Mouse (Mus musculus) liver, embryonic 13.5 days (tissue): ENCODE measurements around the gene Gm44579. TPM values are rescaled to one million over a fixed set of nuclear protein-coding genes. Genes with fewer than 3 reads are reported as not detected.
A peak's percentile ranks its signal among the peaks of the same experiment; 100 is the strongest.

Source experiments
- ATAC-seq: fragments of 200-750 bp; cut with Nextera tagmentation; 2 replicates; pipeline ENCODE4 v1.8.0; 2017; ENCODE audit warnings: low read depth, mild to moderate bottlenecking, moderate number of reproducible peaks, moderate library complexity
- DNase-seq: peaks from one replicate; pipeline ENCODE4 v3.0.0; 2022
- H3K27ac ChIP-seq: fragments of 300-500 bp; sonication (generic); 2 replicates; pipeline ENCODE4 v1.5.1; 2015; ENCODE audit warnings: moderate library complexity, mild to moderate bottlenecking, inconsistent platforms
- H3K27me3 ChIP-seq: fragments of 300-500 bp; sonication (generic); 2 replicates; pipeline ENCODE4 v1.6.1; 2015; ENCODE audit warnings: mild to moderate bottlenecking, inconsistent platforms
- H3K36me3 ChIP-seq: fragments of 300-500 bp; sonication (generic); 2 replicates; pipeline ENCODE4 v1.6.1; 2015; ENCODE audit warnings: mild to moderate bottlenecking, inconsistent platforms
- H3K4me1 ChIP-seq: fragments of 300-500 bp; sonication (generic); replicated peaks from 2 replicates; pipeline ENCODE4 v1.6.1; 2015; ENCODE audit warnings: inconsistent platforms
- H3K4me2 ChIP-seq: fragments of 300-500 bp; sonication (generic); 2 replicates; pipeline ENCODE4 v1.6.1; 2015; ENCODE audit warnings: inconsistent platforms, mild to moderate bottlenecking, moderate library complexity
- H3K4me3 ChIP-seq: fragments of 300-500 bp; sonication (generic); replicated peaks from 2 replicates; pipeline ENCODE4 v1.5.1; 2015; ENCODE audit warnings: mild to moderate bottlenecking, inconsistent platforms
- H3K9ac ChIP-seq: fragments of 300-500 bp; sonication (generic); 2 replicates; pipeline ENCODE4 v1.6.1; 2015; ENCODE audit warnings: mild to moderate bottlenecking, inconsistent platforms
- H3K9me3 ChIP-seq: fragments of 300-500 bp; sonication (generic); replicated peaks from 2 replicates; pipeline ENCODE4 v1.6.1; 2016; ENCODE audit warnings: inconsistent platforms
- WGBS: fragments of 180-500 bp; shearing (Covaris S2); methylation state at CpG from one replicate; pipeline ENCODE4 v1.1.7; 2015; ENCODE audit not compliant: insufficient replicate concordance; 5-methylcytosine and 5-hydroxymethylcytosine counted together
- polyA plus RNA-seq: library from polyadenylated mRNA; unstranded; fragments of >200 nt; fragmentation: Nextera tagmentation; extraction: Ambion mirVana; gene quantifications from 2 replicates; pipeline ENCODE4 v1.2.1, GENCODE M21; 2015

The Gm44579 gene
- polyA plus RNA-seq, 1 experiment from 2014 or later, result not detected

- H3K27me3 ChIP-seq, result peaks cover 88% of the 10 kb centered on the region
- no peak for ATAC-seq
- no peak for DNase-seq
- no peak overlapping the region for H3K27ac ChIP-seq
- H3K4me1 ChIP-seq, result peaks cover 9% of the 10 kb centered on the region
- no peak overlapping the region for H3K9ac ChIP-seq
- no peaks in the 10 kb centered on the region for H3K36me3 ChIP-seq
- peak overlapping the region; percentile 24 for H3K4me2 ChIP-seq
- 4% methylated on average over 69 of the region's 69 CpGs for WGBS
- H3K4me3 ChIP-seq, result peak overlapping the region; percentile 29
- no peaks in the 10 kb centered on the region for H3K9me3 ChIP-seq
Observed at GRCm38 (mm10) chr15:98167645-98168621, 52.8 kb downstream of the Gm44579 start.

DNA sequence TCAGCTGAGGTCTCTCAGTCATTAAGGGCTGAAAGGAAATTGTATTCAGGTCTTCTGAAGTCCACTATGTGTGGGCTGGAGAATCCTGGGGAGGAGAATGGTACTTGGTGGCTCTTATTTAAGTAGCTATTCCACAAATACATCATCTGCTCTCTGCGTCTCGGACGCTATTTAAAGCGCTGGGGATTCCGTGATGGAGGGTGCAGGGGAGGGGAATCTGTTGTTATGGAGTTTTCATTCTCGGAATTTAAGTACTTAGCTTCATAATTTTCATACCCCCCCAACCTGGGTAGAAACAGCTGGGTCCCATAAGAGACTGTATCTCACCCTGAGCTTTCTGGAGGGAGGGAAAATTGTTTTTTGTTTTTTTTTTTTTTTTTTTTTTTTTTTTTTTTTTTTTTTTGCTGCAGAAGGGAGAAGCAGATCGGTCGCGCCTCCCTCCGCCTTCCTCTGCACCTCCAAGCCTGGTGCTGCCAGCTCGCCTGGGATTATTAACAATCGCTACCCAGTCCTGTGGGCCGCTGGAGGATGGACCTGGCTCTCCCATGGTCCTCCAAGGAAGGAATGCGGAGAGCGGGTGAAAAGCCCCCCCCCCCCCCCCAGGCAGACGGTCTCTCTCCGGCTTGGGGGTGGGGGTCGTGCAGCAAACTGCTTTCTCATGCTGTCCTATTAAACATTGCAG, 53.7 kb downstream of the Gm44579 start, which contains the start of gene Ccdc184:
Gene Ccdc184 (plus strand): TSS at position 196 of the 682 bp plus-strand sequence.
- H3K4me1 ChIP-seq, result peaks cover 9% of the 10 kb centered on the region
- H3K9me3 ChIP-seq, result no peaks in the 10 kb centered on the region
- H3K27me3 ChIP-seq, result peaks cover 86% of the 10 kb centered on the region
- DNase-seq (no peak), ATAC-seq (no peak)
- no peak within 1 kb of the TSS for H3K27ac ChIP-seq
- peak within 1 kb of the TSS; percentile 24 for H3K4me2 ChIP-seq
- 8% methylated on average over 18 of the region's 18 CpGs for WGBS
- peak within 1 kb of the TSS; percentile 29 for H3K4me3 ChIP-seq
- no peaks in the 10 kb centered on the region for H3K36me3 ChIP-seq
- H3K9ac ChIP-seq, result no peak within 1 kb of the TSS

GRCm38 (mm10) chr15:98165525-98165924, 55.3 kb downstream of the Gm44579 start, which contains the start of gene Asb8:
Asb8 (minus strand) TSS chr15:98165625.
- ATAC-seq, result no peak
- no peak within 1 kb of the TSS for H3K4me3 ChIP-seq
- no peaks in the 10 kb centered on the region for H3K9me3 ChIP-seq
- H3K9ac ChIP-seq, result no peak within 1 kb of the TSS
- peaks cover 9% of the 10 kb centered on the region for H3K4me1 ChIP-seq
- H3K4me2 ChIP-seq, result no peak within 1 kb of the TSS
- no peaks in the 10 kb centered on the region for H3K36me3 ChIP-seq
- 70% methylated on average over 5 of the region's 5 CpGs for WGBS
- peaks cover 73% of the 10 kb centered on the region for H3K27me3 ChIP-seq
- no peak for DNase-seq
- H3K27ac ChIP-seq, result no peak within 1 kb of the TSS

- Histone ChIP-seq H3K4me2 (no peak overlapping the region), H3K9me3 (no peaks in the 10 kb centered on the region), H3K4me1 (peaks cover 3% of the 10 kb centered on the region), H3K9ac (no peak overlapping the region), H3K4me3 (no peak overlapping the region), H3K36me3 (no peaks in the 10 kb centered on the region), H3K27me3 (peaks cover 48% of the 10 kb centered on the region), H3K27ac (no peak overlapping the region)
- WGBS, result 48% methylated on average over 4 of the region's 4 CpGs
- DNase-seq (no peak), ATAC-seq (no peak)
Observed at GRCm38 (mm10) chr15:98162561-98162960, 58.2 kb downstream of the Gm44579 start.

GRCm38 (mm10) chr15:98161026-98161805, 59.6 kb downstream of the Gm44579 start:
- DNase-seq, result no peak

DNA sequence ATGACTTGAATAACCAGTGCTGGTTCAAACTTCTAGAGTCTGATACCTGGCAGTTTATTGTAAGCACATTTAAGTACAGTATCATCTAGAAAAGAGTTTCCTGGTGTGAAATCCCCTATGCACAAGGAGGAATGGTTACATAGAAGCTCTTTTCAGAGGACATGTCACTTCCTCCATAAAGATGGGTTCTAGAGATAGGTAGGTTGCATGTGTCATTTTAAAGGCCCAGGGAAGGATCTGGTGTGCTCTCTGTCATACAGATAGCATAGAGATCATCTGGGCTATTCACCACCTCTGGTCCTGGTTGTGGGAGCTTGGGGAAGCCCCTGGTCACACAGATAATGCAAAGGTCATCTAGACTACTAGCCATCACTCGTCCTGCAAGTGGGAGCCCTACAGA, 63.5 kb downstream of the Gm44579 start:
- Histone ChIP-seq H3K9ac (no peak overlapping the region), H3K27me3 (peaks cover 8% of the 10 kb centered on the region; the same call in 1 of the 2 replicates), H3K4me3 (no peak overlapping the region), H3K4me2 (no peak overlapping the region), H3K9me3 (no peaks in the 10 kb centered on the region), H3K36me3 (no peaks in the 10 kb centered on the region), H3K4me1 (no peaks in the 10 kb centered on the region), H3K27ac (no peak overlapping the region)
- ATAC-seq (no peak), DNase-seq (no peak)
- 16% methylated on average over 1 of the region's 1 CpGs for WGBS

More at GRCm38 (mm10) chr15:98161026-98161805, 59.6 kb downstream of the Gm44579 start:
- H3K9ac ChIP-seq, result no peak overlapping the region
- no peak overlapping the region for H3K27ac ChIP-seq
- no peak for ATAC-seq
- no peaks in the 10 kb centered on the region for H3K9me3 ChIP-seq
- H3K27me3 ChIP-seq, result peaks cover 34% of the 10 kb centered on the region
- H3K4me3 ChIP-seq, result no peak overlapping the region
- no peak overlapping the region for H3K4me2 ChIP-seq
- H3K36me3 ChIP-seq, result no peaks in the 10 kb centered on the region
- no peaks in the 10 kb centered on the region for H3K4me1 ChIP-seq
- WGBS, result 58% methylated on average over 19 of the region's 19 CpGs

GRCm38 (mm10) chr15:98155944-98156343, 64.8 kb downstream of the Gm44579 start:
- Histone ChIP-seq H3K4me2 (no peak overlapping the region), H3K27me3 (peaks cover 5% of the 10 kb centered on the region; the same call in 1 of the 2 replicates), H3K36me3 (no peaks in the 10 kb centered on the region), H3K4me1 (no peaks in the 10 kb centered on the region), H3K9ac (no peak overlapping the region), H3K9me3 (no peaks in the 10 kb centered on the region), H3K27ac (no peak overlapping the region), H3K4me3 (no peak overlapping the region)
- no peak for ATAC-seq
- no peak for DNase-seq
- 54% methylated on average over 4 of the region's 4 CpGs for WGBS

DNA sequence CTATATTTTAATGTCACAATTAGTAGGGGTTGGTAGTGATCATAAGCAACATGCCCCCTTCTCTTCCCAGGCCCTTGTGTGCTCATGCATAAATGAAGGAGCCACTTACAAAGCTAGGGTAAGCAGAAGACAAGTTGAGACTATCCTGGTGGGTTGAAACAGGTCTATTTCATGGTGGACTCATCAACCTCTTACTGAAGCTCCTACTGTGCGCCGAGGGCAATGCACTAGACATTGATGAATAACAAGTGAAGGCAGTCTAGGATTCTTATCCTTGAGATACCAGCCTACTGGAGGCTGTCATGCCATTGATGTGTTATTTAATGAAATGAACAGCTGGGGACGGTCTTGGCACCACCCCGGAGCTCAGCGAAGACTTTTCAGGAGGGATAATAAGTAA, 65.5 kb downstream of the Gm44579 start:
- Histone ChIP-seq H3K4me3 (no peak overlapping the region), H3K9me3 (no peaks in the 10 kb centered on the region), H3K36me3 (no peaks in the 10 kb centered on the region), H3K27me3 (0 out of 2 replicates have a peak, but pooled peaks cover 1% of the 10 kb centered on the region), H3K9ac (no peak overlapping the region), H3K27ac (no peak overlapping the region), H3K4me1 (no peaks in the 10 kb centered on the region), H3K4me2 (no peak overlapping the region)
- DNase-seq (no peak), ATAC-seq (no peak)
- WGBS, result 87% methylated on average over 5 of the region's 5 CpGs

DNA sequence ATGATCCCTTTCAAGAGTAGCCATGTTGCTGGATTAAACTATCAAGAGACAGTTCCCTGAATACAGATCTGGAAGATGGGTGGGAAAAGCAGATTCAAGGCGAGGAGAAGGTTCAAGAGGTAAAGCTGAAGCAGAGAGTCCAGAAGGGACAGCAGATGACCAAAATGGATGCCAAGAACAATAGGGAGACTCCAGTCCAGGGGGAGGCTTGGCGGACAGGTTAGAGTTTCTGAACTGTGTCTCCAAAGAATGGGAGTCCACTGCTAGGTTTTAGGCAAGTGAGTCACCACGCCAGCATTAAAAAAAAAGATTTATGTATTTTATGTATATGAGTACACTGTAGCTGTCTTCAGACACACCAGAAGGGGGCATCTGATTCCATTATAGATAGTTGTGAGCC, 66.1 kb downstream of the Gm44579 start:
- Histone ChIP-seq H3K27ac (no peak overlapping the region), H3K27me3 (no peaks in the 10 kb centered on the region), H3K4me2 (no peak overlapping the region), H3K4me3 (no peak overlapping the region), H3K36me3 (no peaks in the 10 kb centered on the region), H3K9ac (no peak overlapping the region), H3K4me1 (no peaks in the 10 kb centered on the region), H3K9me3 (no peaks in the 10 kb centered on the region)
- 52% methylated on average over 3 of the region's 3 CpGs for WGBS
- ATAC-seq (no peak), DNase-seq (no peak)

DNA sequence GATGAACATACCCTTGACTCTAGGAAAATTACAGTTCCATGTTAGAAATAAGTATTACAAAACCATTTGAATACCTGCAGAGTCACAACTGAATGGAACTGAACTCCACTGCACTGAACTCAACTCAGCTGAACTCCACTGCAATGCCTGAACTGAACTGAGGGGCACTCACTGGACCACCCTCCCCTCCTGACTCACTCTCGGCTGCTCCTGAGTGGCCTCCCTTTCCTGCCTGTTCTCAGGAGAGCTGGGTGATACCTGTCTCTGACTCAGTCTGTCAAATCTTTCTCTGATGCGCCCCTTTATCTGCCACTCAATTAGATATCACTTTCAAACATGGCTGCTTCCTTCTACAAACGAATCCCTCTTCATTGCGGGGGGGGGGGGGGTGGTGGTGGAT, 66.6 kb downstream of the Gm44579 start:
- no peak overlapping the region for H3K27ac ChIP-seq
- no peak overlapping the region for H3K4me3 ChIP-seq
- H3K27me3 ChIP-seq, result no peaks in the 10 kb centered on the region
- H3K4me2 ChIP-seq, result no peak overlapping the region
- H3K36me3 ChIP-seq, result no peaks in the 10 kb centered on the region
- no peak for ATAC-seq
- H3K9me3 ChIP-seq, result no peaks in the 10 kb centered on the region
- no peaks in the 10 kb centered on the region for H3K4me1 ChIP-seq
- no peak for DNase-seq
- 48% methylated on average over 4 of the region's 4 CpGs for WGBS
- no peak overlapping the region for H3K9ac ChIP-seq

- Histone ChIP-seq H3K4me2 (no peak overlapping the region), H3K9me3 (no peaks in the 10 kb centered on the region), H3K4me3 (no peak overlapping the region), H3K27ac (no peak overlapping the region), H3K4me1 (no peaks in the 10 kb centered on the region), H3K9ac (no peak overlapping the region), H3K36me3 (no peaks in the 10 kb centered on the region), H3K27me3 (no peaks in the 10 kb centered on the region)
- ATAC-seq (no peak), DNase-seq (no peak)
- 32% methylated on average over 3 of the region's 3 CpGs for WGBS
Observed at GRCm38 (mm10) chr15:98153625-98154024, 67.2 kb downstream of the Gm44579 start.
